Mouse (Mus musculus): ENCODE data around the gene Syt1.

The Syt1 gene

GRCm38 (mm10) chr10:108514671-108515070 is 496.1 kb downstream of the Syt1 start:
- DNase-seq (ENCODE audit: low spot score) = no peak

DNA sequence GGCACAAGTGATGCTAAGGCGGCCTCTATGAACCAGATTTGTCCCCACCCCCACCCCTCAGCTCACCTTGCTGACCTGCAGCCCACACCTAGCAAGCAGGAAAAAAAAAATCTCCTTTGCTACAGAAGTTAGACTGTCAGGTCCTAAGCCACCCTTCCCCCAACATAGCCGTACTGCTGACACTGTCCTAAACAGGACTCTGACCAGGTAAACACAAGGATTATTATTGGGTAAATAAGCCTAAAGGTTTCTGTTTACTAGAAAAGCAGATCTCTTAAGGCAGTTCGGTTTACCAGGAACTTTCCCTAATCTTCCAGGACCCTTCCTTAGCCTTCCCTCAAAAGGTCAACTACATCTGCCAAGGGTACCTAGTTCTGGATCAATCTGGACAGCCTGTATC is 501.2 kb downstream of the Syt1 start:
- no peak for DNase-seq (ENCODE audit: low spot score)

DNA sequence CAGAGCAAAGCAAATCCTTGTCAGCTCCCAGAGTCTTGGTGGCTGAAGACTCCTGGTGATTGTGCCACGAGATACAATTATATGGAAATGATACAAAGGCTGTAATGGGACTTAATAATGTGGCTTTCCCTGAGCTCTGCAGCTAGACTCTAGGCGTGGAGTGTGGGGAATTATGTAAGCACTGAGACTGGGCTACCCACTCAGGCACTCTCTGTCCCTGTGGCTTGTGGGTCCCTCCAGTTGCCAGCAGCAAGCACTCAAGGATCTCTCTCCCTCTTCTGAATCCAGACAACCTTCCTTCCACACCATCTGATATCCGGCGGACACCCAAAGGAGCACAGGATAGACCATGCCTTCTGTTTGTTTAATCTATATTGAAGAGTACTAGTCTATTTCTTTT is 503.9 kb downstream of the Syt1 start:
- DNase-seq (ENCODE audit: low spot score) = no peak

GRCm38 (mm10) chr10:108504925-108505324 is 505.9 kb downstream of the Syt1 start:
- no peak for DNase-seq (ENCODE audit: low spot score)

DNA sequence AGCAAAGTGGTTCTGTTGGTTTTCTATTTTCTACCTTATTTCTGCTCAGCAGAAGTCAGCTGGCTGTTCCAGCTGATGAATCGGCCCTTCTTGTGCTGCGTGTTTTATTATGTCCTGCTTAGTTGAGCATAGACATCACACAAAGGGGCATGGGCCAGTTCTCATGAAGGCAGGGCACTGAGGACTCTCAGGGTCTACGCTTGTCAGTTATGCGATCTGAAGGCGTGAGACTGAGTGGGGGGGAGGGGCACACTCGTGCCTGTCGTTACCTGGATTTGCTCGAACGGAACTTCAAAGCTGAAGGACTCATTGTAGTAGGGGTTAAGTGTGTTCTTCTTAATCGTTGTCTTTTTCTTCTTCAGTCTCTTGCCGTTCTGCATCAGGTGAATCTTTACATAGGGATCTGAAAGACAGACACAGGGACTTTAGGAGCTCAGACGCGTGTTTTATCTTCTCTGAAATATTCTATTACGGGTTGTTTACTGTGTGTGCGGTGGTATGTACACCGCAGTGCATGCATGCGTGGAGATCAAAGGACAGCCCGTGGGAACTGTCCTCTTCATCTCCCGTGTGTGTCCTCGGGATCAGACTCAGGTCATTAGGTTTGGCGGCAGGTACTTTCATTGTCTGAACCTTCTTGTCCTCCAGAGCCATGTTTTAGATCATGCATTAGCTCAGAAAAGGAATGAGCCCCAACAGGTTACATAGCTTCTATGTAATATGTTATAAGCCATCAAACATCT is 506.5 kb downstream of the Syt1 start:
- no peak for DNase-seq (ENCODE audit: low spot score)

DNA sequence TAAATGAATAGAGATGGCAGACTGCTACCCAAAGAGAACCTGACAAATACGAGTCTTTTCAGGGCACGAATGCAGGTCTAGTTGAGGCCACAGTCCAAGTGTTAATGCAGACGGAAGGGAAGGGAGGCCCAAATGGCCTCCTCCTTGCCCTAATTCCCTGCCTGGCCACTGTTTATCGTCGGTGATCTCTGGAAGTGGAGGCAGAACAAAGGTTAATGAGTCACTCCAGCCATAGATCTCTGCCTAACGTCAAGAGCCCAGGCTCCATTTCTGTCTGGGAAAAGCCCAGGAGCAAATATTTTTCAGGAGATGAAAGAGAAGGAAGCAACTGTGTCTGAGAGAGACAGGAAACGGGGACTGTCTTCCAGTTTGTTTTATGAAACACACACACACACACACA is 520.6 kb downstream of the Syt1 start:
- no peak for DNase-seq (ENCODE audit: low spot score)

DNA sequence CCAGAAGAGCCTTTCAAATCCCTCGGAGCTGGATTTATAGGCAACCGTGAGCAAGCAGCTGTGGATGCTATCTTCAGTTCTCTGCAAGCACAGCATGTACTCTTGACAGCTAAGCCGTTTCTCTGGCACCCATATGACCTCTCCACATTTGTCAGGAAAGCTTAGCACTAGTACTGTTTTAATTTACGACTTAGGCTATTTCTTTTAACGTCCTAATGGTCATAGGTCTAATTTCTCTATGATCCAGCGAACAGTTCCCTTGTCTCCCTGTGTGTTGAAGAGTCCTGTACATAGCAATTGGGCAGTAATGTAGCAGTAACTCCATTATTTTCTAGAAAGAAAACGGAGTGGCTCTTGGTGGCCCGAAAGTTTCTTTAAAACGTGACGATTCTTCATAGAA is 526.8 kb downstream of the Syt1 start:
- DNase-seq (ENCODE audit: low spot score) = no peak

- DNase-seq (ENCODE audit: low spot score) = no peak
These were observed 530.5 kb downstream of the Syt1 start for GRCm38 (mm10) chr10:108480146-108480850.

- no peak for DNase-seq (ENCODE audit: low spot score)
These were observed 540.3 kb downstream of the Syt1 start for GRCm38 (mm10) chr10:108470319-108470955.

DNA sequence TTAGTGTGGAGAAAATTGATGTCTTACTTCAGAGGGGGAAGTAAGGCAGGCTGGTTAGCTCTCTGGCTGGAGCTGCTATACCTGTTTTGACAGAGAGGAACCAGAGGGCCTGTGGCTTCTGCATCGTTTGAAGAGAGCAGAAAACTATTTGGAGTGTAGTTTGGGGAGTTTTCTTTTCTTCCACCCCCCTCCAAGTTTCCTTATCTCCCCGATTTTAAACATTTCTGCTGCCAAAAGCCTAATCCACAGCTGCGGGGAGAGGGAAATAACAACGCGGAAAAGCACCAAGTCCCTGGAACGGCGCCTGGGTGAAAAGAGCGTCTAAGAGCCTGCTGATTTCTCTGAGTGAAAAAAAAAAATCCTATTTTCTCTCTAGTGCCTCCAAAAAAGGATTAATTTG is 544.2 kb downstream of the Syt1 start:
- DNase-seq (ENCODE audit: low spot score) = no peak

DNA sequence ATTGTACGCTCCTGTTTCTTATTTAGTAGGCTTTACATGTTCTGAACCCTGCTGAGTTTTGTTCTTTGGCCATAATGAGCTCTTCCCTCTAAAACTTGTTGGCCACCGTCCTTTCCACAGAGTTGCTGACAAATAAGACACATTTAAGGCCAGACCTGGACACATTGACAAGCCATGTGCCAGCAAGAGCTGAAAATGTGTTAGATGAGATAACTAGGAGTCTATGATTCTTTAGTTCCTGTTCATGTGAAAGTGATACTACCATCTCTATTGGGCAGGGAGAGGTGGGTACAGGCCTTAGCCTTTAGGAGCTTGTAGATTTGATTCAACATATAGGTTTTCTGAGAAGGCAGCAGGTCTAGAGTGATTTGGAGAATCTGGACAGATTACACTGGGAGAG is 548.9 kb downstream of the Syt1 start:
- DNase-seq (ENCODE audit: low spot score) = no peak

- no peak for DNase-seq (ENCODE audit: low spot score)
These were observed 553.7 kb downstream of the Syt1 start for GRCm38 (mm10) chr10:108457054-108457453.

DNA sequence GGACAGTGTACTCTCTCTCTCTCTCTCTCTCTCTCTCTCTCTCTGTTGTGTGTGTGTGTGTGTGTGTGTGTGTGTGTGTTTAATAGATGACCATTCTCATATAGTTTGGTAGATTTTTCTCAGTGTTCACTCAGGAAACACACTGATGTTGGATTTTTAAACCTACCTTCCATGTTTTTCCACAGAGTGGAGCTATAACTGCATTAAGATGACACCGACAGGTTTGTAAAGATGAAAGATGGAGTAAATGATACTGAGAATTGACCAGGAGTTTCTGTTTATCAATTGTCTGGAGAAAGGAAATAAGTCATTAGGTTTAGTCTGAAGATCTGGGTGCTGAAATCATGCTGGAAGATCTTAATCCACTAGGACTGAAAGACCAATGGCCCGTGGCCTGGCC is 554.9 kb downstream of the Syt1 start:
- DNase-seq (ENCODE audit: low spot score) = no peak

DNA sequence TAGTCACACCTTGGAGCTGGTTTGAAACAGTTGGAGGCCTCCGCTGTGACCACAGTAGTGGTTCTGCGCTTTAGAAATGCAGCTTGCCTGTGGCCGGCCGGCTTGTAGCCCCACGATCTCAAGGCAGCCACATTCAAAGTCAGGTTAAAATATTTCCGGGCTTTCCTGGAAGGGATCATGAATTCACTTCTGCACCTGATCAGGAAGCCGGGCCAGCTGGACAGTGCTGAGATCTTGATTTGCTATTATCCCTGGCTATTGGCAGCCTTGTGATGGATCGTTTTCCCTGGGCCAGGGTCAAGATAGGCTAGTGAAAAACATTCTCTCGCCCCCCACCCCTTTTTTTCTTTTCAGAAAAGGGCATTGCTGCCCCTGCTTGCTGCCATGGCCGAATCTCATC is 555.6 kb downstream of the Syt1 start:
- DNase-seq (ENCODE audit: low spot score) = no peak

- DNase-seq (ENCODE audit: low spot score) = no peak
These were observed 556.1 kb downstream of the Syt1 start for GRCm38 (mm10) chr10:108454691-108455117.

GRCm38 (mm10) chr10:108453561-108453960 is 557.2 kb downstream of the Syt1 start:
- no peak for DNase-seq (ENCODE audit: low spot score)

- DNase-seq (ENCODE audit: low spot score) = no peak
These were observed 558.4 kb downstream of the Syt1 start for GRCm38 (mm10) chr10:108452421-108452820.

GRCm38 (mm10) chr10:108451516-108451915 is 559.3 kb downstream of the Syt1 start:
- DNase-seq (ENCODE audit: low spot score) = no peak

- no peak for DNase-seq (ENCODE audit: low spot score)
These were observed 560.4 kb downstream of the Syt1 start for GRCm38 (mm10) chr10:108450401-108450800.

- no peak for DNase-seq (ENCODE audit: low spot score)
These were observed 562.4 kb downstream of the Syt1 start for GRCm38 (mm10) chr10:108448421-108448820.

Measured in c-Kit-positive CD71-positive TER-119-positive erythroid progenitor cells, embryonic 14.5 days (primary cell).